Mouse (Mus musculus) lung, postnatal 0 days (tissue): ENCODE data around the gene Esrrg. TPM values are rescaled to one million over a fixed set of nuclear protein-coding genes. Genes with fewer than 3 reads are reported as not detected.
A peak's percentile ranks its signal among the peaks of the same experiment; 100 is the strongest.

Experiments
- ATAC-seq: fragments of 200-750 bp; cut with Nextera tagmentation; 2 replicates; pipeline ENCODE4 v1.8.0; 2017; ENCODE audit warnings: moderate library complexity
- DNase-seq: peaks from one replicate; pipeline ENCODE4 v3.0.0-alpha.2; 2016; ENCODE audit warnings: low spot score
- H3K27ac ChIP-seq: fragments of 300-500 bp; sonication (generic); 2 replicates; pipeline ENCODE4 v1.5.1; 2014; ENCODE audit warnings: antibody characterized with exemption, mild to moderate bottlenecking, low read length, mixed read lengths
- H3K27me3 ChIP-seq: fragments of 300-500 bp; sonication (generic); replicated peaks from 2 replicates; pipeline ENCODE4 v1.6.1; 2014; ENCODE audit warnings: low read length, mixed read lengths; ENCODE audit not compliant: insufficient read depth
- H3K36me3 ChIP-seq: fragments of 300-500 bp; sonication (generic); 2 replicates; pipeline ENCODE4 v1.6.1; 2014; ENCODE audit warnings: low read length, mixed read lengths; ENCODE audit not compliant: insufficient read depth
- H3K4me1 ChIP-seq: fragments of 300-500 bp; sonication (generic); 2 replicates; pipeline ENCODE4 v1.6.1; 2014; ENCODE audit warnings: antibody characterized with exemption, low read depth, low read length, mixed read lengths; ENCODE audit not compliant: insufficient read depth
- H3K4me2 ChIP-seq: fragments of 300-500 bp; sonication (generic); replicated peaks from 2 replicates; pipeline ENCODE4 v1.6.1; 2014; ENCODE audit warnings: low read depth, mild to moderate bottlenecking, low read length, moderate library complexity, mixed read lengths
- H3K4me3 ChIP-seq: fragments of 300-500 bp; sonication (generic); 2 replicates; pipeline ENCODE4 v1.5.1; 2014; ENCODE audit warnings: low read depth, low read length
- H3K9ac ChIP-seq: fragments of 300-500 bp; sonication (generic); replicated peaks from 2 replicates; pipeline ENCODE4 v1.6.1; 2014; ENCODE audit warnings: low read depth, mild to moderate bottlenecking
- H3K9me3 ChIP-seq: fragments of 300-500 bp; sonication (generic); 2 replicates; pipeline ENCODE4 v1.6.1; 2016; ENCODE audit warnings: low read length, mixed read lengths
- CTCF ChIP-seq: IDR thresholded peaks from 2 replicates; pipeline ENCODE4 v1.5.1; 2016; ENCODE audit warnings: antibody characterized with exemption, mild to moderate bottlenecking
- EP300 ChIP-seq: IDR thresholded peaks from 2 replicates; pipeline ENCODE4 v1.6.1; 2016; ENCODE audit warnings: antibody characterized with exemption, mild to moderate bottlenecking, control low read depth
- WGBS: fragments of 180-500 bp; shearing (Covaris S2); extraction: QIAGEN DNeasy Blood & Tissue Kit; methylation state at CpG from one replicate; pipeline ENCODE4 v1.1.7; 2014; 5-methylcytosine and 5-hydroxymethylcytosine counted together
- polyA plus RNA-seq: library from polyadenylated mRNA; unstranded; fragments of >200 nt; fragmentation: Nextera tagmentation; extraction: Ambion mirVana; gene quantifications from 2 replicates; pipeline ENCODE4 v1.2.1, GENCODE M21; 2015

Gene Esrrg
- polyA plus RNA-seq, 1 experiment from 2014 or later, result 0.54 TPM

GRCm38 (mm10) chr1:188000189-188000588, 391.6 kb downstream of the Esrrg start:
- WGBS, result 25% methylated on average over 8 of the region's 8 CpGs

GRCm38 (mm10) chr1:188006820-188007491, 398.4 kb downstream of the Esrrg start:
- Histone ChIP-seq H3K4me2 (peak overlapping the region; percentile 32; the same call in 1 of the 2 replicates), H3K27me3 (no peaks in the 10 kb centered on the region), H3K9ac (no peak overlapping the region), H3K4me1 (no peaks in the 10 kb centered on the region), H3K36me3 (no peaks in the 10 kb centered on the region), H3K4me3 (peak overlapping the region; percentile 8; the same call in 1 of the 2 replicates), H3K9me3 (no peaks in the 10 kb centered on the region), H3K27ac (no peak overlapping the region)
- WGBS, result 25% methylated on average over 13 of the region's 13 CpGs
- TF ChIP-seq EP300, result no peak
- no peak for TF ChIP-seq CTCF
- DNase-seq (no peak), ATAC-seq (no peak)

More at GRCm38 (mm10) chr1:188000189-188000588, 391.6 kb downstream of the Esrrg start:
- TF ChIP-seq CTCF, result no peak
- no peak for TF ChIP-seq EP300
- Histone ChIP-seq H3K9me3 (no peaks in the 10 kb centered on the region), H3K9ac (no peak overlapping the region), H3K4me3 (no peak overlapping the region), H3K4me1 (peaks cover 7% of the 10 kb centered on the region; the same call in 1 of the 2 replicates), H3K36me3 (no peaks in the 10 kb centered on the region), H3K27ac (no peak overlapping the region), H3K27me3 (no peaks in the 10 kb centered on the region), H3K4me2 (no peak overlapping the region)
- DNase-seq (no peak), ATAC-seq (no peak)

GRCm38 (mm10) chr1:188008476-188008875, 399.9 kb downstream of the Esrrg start:
- no peak overlapping the region for H3K9ac ChIP-seq
- H3K27me3 ChIP-seq, result no peaks in the 10 kb centered on the region
- no peak for TF ChIP-seq CTCF
- no peak for TF ChIP-seq EP300
- no peak overlapping the region for H3K27ac ChIP-seq
- ATAC-seq (no peak), DNase-seq (no peak)
- no peaks in the 10 kb centered on the region for H3K4me1 ChIP-seq
- no peak overlapping the region for H3K4me3 ChIP-seq
- H3K9me3 ChIP-seq, result no peaks in the 10 kb centered on the region
- WGBS, result 54% methylated on average over 13 of the region's 13 CpGs
- no peak overlapping the region for H3K4me2 ChIP-seq
- H3K36me3 ChIP-seq, result no peaks in the 10 kb centered on the region

DNA sequence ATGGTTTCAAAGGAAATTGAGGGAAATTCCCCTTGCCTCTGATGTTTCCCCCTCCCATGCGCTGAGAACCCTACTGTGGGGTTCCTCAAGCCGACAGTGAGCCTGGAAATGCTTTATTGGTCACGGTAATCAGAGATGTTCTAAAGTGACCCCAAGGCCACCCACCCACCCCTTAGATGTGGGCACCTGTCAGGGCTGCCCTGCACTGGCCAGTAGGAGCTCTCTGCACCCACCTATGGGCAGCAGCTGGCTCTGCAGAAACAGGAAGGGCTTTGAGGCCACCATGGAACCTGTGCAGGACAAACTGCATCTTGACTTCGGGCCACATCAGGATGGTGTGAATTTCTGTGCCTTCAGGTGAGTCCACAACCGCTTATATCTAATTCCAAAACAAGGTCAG, 401.3 kb downstream of the Esrrg start:
- TF ChIP-seq CTCF (0 out of 2 replicates have a peak, but pooled peaks have one; percentile 4), EP300 (no peak)
- Histone ChIP-seq H3K4me1 (no peaks in the 10 kb centered on the region), H3K9ac (no peak overlapping the region), H3K4me3 (no peak overlapping the region), H3K4me2 (no peak overlapping the region), H3K27me3 (no peaks in the 10 kb centered on the region), H3K36me3 (no peaks in the 10 kb centered on the region), H3K27ac (no peak overlapping the region), H3K9me3 (no peaks in the 10 kb centered on the region)
- DNase-seq, result no peak
- no peak for ATAC-seq
- WGBS, result 78% methylated on average over 5 of the region's 5 CpGs

- no peak overlapping the region for H3K9ac ChIP-seq
- H3K9me3 ChIP-seq, result no peaks in the 10 kb centered on the region
- H3K36me3 ChIP-seq, result no peaks in the 10 kb centered on the region
- H3K27ac ChIP-seq, result no peak overlapping the region
- DNase-seq (no peak), ATAC-seq (no peak)
- WGBS, result 72% methylated on average over 1 of the region's 1 CpGs
- no peak overlapping the region for H3K4me3 ChIP-seq
- H3K4me2 ChIP-seq, result no peak overlapping the region
- no peak for TF ChIP-seq CTCF
- H3K4me1 ChIP-seq, result no peaks in the 10 kb centered on the region
- no peaks in the 10 kb centered on the region for H3K27me3 ChIP-seq
Measured at GRCm38 (mm10) chr1:188010860-188011259, 402.3 kb downstream of the Esrrg start.

GRCm38 (mm10) chr1:188014411-188014810, 405.8 kb downstream of the Esrrg start:
- Histone ChIP-seq H3K36me3 (no peaks in the 10 kb centered on the region), H3K9me3 (no peaks in the 10 kb centered on the region), H3K4me3 (no peak overlapping the region), H3K27me3 (no peaks in the 10 kb centered on the region), H3K9ac (no peak overlapping the region), H3K4me2 (no peak overlapping the region), H3K4me1 (no peaks in the 10 kb centered on the region), H3K27ac (no peak overlapping the region)
- no peak for ATAC-seq
- no peak for DNase-seq
- no peak for TF ChIP-seq CTCF
- TF ChIP-seq EP300, result no peak
- 76% methylated on average over 4 of the region's 4 CpGs for WGBS
